Mouse (Mus musculus): Measurements from ENCODE around the gene Fam122a.

Gene Fam122a

DNA sequence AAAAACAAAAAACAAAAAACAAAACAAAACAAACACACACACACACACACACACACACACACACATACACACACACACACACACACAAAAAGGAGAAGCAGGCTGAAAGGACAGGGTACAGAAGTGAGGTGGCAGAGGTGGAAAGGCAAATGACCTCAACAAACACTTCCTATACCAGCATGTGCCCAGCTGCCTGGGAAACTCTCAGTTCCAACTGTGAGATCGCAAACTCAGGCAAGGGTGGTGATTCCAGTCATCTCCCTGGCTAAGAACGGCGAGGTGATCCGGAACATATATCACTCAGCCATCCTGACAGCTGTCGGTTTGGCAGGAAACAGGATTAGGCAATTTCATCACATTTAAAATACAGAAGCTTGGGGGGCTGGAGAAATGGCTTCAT lies 44.7 kb downstream of the Fam122a start:
- DNase-seq (ENCODE audit: extremely low read depth, low read depth) = no peak

GRCm38 (mm10) chr19:24431381-24431780 lies 45.8 kb downstream of the Fam122a start:
- DNase-seq (ENCODE audit: extremely low read depth, low read depth) = no peak

DNA sequence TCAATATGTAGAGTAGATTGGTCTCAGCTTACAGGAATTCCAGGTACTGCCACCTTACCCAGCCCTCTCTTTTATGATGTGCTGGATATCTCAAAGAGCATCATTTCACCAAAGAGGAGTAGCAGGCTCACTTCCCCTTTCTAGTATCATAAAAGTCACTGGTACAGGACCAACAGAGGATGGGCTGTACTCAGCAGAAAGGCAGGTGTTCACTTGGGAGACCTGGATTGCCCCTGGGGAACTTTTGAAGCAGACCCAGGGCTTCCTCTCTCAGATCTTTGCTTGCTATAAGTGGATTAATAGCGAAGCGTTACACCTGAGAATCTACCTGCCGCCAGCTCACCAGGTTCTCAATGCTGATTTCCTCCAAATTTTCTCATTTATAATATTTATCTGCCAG lies 49.1 kb downstream of the Fam122a start:
- no peak for DNase-seq (ENCODE audit: extremely low read depth, low read depth)

GRCm38 (mm10) chr19:24427258-24427657 lies 49.9 kb downstream of the Fam122a start:
- DNase-seq (ENCODE audit: extremely low read depth, low read depth) = no peak

- no peak for DNase-seq (ENCODE audit: extremely low read depth, low read depth)
These were observed 50.4 kb downstream of the Fam122a start for GRCm38 (mm10) chr19:24426759-24427181.
